Mouse (Mus musculus) cerebellum, adult (tissue): ENCODE data around the gene Ctf2.

ENCODE experiments used
- ATAC-seq: cut with Nextera tagmentation; 2 replicates; pipeline ENCODE4 v1.9.2; 2017; ENCODE audit warnings: mild to moderate bottlenecking, moderate library complexity, mixed read lengths; ENCODE audit not compliant: insufficient number of reproducible peaks, low FRiP score, low TSS enrichment

The Ctf2 gene

DNA sequence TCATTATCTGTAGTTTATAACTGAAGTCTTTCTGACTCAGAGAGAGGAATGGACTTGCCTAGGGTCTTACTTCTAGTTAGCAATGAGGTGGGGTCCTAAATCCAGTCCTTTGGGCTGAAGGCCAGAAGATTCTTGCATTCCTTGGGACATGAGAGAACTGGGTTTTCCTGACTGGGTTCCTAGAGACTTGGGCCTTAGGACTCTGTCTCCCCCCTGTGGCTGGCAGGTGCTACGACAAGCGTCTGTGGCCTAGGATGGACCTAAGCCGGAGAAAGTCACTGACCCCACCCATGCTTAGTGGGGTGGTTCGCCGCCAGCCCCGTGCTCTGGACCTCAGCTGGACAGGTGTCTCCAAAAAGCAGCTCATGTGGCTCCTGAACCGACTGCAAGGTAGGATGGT lies 29.1 kb upstream of the Ctf2 start:
- no peak; the same call in 1 of the 2 replicates for ATAC-seq

DNA sequence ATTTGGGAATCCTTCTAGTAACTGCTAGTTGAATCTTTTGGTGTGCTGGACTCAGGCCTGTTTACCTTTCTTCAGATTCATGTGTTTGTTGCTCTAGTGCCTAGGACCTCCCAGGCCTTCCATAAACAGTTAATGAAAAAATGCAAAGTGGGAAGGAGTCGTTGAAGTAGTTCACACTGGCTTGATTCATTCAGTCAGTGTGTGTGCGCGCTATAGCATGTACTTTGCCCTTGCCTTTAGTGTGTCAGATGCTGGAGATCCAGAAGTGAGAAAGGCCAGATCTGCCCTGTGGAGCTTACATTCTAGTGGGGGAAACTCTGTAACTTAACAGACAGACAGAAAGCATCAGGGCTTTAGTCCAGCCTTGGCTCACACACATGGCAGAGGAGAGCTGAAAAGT lies 28.5 kb upstream of the Ctf2 start:
- no peak for ATAC-seq

DNA sequence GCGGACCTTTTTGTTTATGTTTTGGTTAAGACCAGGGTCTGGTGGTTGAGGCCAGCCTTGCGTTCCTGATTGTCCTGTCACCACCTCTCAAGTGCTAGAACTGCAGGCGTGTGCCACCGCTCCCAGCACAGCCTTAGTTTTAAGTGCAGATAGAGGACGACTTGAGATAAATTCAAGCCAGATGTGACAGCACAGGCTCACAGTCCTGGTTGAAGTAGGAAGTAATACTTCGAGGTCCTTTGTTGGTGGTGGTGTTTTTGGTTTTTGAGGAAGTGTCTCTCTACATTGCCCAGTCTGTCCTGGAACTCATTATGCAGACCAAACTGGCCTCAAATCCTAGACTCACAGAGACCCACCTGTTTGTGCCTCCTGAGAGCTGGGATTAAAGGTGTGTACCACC lies 27.8 kb upstream of the Ctf2 start:
- no peak for ATAC-seq

DNA sequence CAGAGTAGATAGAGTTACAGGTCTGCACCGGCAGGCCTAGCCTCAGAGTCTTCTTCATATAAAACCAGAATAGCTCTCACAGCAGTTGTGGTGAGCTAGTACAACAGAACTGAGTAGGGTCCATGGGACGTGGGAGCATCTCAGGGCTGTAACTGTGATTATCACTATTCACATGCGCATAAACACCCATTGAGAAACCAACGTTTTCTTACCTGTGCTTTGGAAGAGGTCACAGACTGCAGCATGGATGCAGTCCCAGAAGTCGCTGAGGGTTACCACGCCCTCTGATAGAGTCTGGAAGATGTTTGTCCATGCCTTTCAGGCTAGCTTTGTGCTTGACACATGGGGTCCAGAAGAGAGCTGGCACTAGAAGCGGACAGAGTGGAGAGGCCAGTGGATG lies 21.8 kb upstream of the Ctf2 start:
- ATAC-seq: no peak

DNA sequence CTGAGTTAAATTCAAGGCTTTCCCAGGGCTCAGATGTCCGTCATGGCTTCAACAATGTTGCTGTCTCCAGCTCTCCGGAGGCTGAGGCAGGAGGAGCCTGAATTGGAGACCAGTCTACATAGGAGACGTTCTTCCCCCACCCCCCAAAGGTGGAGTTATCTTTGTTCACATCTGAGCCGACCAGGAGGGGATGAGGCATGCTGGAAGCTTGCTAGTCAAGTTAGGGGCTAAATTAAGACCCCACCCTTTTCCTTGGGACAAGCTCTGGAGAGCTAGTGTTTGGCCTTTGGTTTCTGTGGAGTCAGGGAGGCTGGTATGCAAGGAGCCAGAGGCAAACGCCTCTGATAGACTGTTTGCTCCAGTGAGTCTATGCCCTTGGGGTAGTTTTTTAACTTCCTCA lies 21.2 kb upstream of the Ctf2 start:
- no peak for ATAC-seq

DNA sequence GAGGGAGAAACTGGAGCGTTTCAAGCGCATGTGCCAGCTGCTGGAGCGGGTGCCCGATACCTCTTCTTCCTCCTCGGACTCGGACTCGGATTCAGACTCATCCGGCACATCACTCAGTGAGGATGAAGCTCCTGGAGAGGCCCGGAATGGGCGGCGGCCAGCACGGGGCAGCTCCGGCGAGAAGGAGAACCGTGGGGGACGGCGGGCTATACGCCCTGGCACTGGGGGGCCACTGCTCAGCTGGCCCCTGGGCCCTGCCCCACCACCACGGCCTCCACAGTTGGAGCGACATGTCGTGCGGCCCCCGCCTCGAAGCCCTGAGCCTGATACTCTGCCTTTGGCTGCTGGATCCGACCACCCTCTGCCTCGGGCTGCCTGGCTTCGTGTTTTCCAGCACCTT lies 20.1 kb upstream of the Ctf2 start:
- ATAC-seq: no peak

DNA sequence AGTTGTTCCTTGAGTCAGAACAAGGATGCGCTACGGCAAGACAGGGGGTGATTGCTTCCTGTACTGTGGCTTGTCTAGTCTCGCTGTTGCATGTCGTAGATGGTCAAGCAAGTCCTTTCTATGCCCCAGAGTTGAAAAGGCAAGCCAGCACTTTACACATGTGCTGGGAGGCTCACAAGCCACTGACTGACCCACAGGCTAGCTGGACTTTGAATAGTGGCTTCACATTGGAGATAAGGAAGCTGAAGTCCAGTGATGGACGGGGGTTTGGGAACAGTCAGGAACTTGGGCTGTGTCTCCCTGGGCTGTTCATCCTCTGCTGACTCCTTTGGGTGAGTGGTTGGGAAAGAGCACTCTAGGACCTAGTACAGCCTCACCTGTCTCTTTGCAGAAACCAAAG lies 19.7 kb upstream of the Ctf2 start:
- no peak for ATAC-seq

DNA sequence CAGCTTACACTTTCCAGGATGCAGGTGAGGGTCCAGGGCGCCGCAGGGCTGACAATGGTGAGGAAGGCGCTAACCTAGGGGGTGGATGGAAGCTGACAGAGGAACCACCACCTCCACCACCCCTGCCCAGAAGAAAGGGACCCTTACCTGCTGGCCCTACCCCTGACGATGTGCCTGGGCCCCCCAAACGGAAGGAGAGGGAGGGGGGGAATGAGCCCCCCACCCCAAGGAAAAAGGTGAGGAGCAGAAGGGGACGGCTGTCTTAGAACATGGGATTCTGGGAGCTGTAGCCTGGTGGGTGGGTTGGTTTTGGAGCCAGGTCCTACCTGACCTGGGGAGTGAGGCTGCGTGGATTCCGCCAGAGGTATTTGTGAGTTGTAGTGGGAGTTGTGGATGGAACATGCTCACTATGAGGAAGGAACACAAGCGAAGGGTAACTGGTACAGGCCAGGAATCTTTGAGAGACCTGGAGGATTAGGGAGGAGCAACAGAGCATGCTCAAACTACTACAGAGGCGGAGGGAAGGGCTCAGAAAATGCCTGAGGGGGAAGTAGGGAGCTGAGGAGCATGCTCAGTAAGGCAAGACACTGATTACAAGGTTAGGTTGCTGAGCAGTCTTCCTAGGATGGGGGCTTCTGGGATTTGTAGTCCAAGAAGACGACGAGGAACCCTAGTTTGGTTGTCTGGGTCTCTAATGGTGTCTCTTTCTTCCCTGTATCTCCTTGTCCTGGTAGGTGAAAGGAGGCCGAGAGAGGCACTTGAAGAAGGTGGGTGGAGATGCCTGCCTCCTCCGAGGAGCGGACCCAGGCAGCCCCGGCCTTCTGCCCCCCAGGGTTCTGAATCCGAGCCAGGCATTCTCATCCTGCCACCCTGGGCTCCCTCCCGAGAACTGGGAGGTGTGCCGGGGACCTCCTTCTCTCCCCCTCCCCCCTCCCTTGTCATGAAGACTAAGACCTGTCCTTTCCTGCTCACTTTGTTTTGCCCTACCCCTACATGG lies 18.5 kb upstream of the Ctf2 start:
- ATAC-seq: peak; percentile 59

DNA sequence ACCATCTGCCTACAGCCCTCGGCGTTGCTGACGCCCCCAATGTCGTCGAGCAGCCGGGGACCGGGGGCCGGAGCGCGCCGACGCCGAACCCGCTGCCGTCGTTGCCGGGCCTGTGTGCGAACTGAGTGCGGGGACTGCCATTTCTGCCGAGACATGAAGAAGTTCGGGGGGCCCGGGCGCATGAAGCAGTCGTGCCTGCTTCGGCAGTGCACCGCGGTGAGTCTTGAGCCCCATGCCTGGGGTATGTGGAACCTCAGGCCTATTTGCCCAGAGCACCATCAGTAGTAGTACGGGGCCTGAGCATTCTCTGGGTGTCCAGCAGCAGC lies 16.2 kb upstream of the Ctf2 start:
- no peak for ATAC-seq

DNA sequence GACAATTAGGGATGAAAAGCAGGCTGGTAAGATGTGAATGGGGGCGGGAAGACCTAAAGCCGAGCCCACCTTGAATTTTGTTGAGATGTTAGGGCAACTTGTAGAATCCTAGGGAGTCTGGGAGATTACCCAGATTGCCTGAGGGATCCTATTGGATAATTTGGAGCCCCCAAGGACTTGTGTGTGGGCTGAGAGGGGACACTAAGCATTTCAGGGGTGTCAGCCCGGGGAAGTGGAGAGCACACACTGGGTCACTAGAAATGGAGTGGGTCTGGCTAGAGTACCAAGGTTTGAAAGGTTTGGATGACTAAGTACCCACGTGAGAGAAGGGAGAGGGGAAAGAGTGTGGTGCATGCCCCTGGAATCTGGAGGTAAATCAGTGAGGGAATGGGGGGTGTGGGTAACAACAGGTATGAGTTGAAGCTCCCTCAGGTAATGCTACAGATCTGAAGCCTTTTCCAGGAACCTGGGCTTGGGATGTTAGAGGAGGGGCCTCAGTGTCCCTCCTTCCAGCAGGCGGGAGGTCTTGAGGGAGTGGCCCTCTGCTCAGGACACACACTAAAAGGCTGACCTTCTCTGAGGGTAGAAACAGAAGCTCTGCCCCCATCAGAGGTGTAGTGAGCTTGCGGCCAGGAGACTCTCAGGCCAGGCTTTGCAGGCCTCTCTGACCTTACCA lies 15.7 kb upstream of the Ctf2 start:
- ATAC-seq: no peak

DNA sequence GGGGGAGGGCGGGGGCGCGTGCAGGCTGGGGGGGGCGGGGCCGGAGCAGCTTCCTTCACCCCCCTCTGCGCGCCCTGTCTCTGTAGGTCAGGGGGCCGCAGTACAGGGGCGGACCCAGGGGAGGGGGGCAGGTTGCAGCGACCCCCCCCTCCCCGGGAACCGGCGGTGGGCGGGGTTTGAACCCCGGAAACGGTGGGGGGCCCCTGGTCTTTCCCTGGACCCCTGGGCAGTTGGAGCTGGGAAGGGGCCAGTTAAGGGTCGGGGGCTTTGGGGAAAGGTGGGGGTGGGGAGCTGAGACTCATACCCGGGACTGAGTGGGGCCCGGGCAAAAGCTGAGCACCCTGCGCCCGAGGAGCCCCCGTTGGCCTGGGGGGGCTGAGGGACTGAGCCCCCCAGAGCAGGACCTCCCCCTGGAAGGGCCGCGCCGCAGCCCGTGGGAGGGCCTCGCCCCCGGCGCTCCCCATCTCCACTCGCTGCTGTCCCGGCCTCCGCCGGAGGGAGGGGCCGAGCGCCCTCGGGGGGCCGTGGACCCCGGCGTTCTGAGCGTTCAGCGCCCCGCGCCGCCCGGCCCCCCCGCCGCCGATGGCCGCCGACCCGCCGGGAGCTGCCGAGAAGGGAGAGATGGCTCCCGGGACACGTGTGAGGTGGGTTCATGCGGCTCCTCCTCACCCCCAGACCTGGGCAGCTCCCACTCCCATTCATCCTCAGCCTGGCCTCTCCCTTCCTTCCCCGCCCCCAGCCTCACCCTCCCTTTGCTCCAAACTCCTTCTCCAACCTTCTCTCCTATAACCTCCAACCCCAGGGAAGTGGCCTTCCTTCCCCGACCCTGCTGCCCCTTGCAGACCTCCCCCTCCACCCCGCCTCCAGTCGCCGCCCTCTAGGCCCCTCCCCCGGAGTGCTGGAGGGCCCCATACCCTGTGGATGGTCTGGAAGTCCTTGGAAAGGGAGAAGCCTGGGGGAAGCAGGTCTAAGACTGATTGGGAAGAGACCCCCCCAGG lies 14.8 kb upstream of the Ctf2 start:
- ATAC-seq: no peak

DNA sequence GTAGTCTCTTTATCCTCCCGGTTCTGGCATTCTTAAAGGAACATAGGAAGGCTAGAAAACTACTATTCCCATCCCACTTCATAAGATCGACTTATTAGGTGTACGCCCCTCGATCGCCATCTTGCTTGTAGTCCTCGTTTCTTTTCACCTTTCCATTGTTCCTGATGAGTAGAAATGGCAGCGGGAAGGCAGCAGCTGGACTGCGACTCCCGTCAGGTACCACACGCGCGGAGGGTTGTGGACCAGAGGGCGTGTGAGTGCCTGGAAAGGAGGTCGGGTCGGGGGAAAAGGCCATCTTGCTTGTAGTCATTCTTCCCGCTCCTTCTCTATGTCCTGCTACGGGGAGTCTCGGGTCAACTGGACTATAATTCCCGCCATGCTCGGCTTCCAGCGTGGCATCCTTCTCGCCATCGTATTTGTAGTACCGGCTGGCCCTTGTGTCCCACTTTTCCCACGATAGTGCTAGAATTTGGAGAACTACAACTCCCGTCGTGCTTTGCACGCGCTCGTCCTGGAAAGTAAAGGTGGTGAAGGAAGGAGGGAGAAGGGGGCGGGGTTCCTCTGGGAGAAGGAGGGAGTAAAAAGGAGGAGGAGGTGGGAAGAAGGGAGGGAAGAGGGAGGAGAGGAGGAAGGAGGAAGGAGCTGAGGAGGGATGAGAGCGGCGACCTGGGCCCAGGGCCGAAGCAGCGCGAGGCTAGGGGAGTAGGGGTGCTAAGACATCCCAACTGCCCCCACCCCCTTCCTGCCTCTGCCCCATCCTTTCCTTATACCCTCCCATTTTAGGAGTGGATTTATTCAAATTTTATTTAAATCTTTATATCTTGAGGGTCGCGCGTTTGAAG lies 13.9 kb upstream of the Ctf2 start:
- ATAC-seq: peak; percentile 85

DNA sequence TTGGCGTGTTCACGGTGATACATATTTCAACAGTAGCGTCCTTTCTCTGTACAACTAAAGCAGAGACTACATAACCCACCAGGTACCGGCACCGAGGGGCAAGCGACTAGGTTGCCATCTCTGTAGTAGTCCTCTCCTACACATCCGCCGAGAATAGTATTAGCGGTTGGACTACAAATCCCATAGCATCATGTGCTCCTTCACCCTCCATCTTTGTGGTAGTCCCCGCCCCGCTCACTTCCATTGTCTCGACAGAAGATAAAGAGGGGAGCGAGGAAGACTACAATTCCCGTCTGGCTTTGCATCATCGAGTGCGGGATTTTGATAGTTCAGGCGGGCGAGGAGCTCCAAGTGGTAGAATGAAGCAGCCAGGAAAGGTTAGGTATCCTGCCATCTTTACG lies 13.3 kb upstream of the Ctf2 start:
- ATAC-seq: peak; percentile 79; the same call in 1 of the 2 replicates

DNA sequence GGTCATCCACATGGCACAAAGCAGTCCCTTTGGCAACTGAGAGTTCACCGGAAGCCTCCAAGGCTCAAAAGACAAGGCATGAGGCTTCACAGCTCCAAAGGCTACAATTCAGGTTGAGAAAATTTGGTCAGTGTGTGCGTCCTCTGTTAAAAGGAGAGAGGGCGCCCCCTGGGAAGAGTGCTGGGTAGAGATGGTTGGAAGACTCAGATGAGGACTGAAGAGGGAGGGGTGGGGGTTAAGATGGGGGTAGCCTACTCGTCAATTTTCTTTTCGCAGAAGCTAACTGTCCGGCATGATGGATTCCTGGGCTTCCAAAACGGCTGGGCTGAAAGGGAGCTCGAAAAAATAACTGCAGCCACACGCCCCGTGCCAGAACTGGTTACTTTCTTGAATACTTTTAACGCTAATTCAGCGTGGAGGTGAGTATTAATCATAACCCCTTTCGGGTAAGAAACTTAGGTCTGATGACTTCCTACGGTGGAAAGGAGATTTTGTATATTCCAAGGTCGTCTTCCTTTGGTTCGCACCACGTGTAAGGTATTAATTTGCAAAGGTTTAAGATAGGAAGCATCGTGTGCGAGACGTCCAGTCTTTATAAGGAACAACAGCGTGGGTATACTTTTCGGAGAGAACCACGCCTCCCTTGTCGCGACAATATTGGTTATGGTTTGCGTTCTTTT lies 12.5 kb upstream of the Ctf2 start, which contains the start of gene Fbxl19:
Gene Fbxl19 (plus strand): TSS at position 178 of the 680 bp plus-strand sequence.
- no peak for ATAC-seq

DNA sequence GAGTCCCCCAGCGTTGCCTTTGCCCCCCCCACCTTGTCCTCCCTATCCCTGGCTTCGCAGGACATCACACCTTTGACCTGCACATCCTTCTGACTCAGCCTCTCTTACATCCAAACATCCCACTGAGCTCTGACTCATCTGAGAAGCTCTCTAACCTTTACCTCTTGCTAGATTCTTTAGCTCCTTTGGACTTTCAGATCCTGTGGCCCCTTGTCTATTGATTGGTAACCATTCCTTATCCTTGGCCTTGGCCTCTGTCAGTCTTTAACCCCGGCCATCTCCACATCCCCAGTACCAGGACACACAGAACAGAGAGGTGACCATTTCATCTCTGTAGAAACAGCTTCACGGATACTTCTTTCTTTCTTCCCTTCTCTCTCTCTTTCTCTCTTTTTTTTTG lies 1.8 kb downstream of the Ctf2 start:
- no peak for ATAC-seq

DNA sequence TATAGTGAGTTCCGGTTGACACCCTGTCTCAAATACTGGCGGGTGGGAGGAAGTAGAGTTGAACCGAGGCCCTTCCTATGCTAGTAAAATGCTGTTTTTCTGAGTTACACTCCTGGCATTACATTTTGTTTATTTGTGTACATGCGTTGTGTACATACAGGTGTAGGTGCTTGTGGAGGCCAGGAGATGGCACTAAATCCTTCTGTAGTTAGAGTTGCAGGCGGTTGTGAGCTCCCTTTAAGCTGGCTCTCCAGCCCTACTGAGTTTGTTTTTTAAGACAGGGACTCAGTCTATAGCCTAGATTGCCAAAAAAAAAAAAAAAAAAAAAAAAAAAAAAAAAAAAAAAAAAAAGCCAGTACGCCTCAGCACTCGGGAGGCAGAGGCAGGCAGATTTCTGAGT lies 4.1 kb downstream of the Ctf2 start:
- ATAC-seq: no peak

DNA sequence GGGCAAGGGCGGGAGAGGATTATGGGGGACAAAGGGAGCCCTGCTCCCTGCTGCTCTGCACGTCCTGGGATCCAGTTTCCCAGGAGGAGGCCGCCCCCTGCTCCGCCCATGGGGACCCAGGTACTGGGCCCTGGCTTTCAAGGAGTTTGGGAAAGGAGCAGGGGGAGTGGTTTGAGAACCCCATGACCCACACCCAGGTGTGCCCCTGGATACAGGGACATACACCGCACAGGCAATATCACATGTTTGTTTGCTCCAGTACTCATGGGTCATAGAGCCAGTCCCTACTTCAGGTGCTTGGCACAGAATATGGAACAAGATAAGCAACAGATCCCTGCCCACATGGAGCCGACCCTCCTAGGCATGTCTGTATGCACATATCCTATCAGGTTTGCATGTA lies 6.0 kb downstream of the Ctf2 start:
- no peak for ATAC-seq

DNA sequence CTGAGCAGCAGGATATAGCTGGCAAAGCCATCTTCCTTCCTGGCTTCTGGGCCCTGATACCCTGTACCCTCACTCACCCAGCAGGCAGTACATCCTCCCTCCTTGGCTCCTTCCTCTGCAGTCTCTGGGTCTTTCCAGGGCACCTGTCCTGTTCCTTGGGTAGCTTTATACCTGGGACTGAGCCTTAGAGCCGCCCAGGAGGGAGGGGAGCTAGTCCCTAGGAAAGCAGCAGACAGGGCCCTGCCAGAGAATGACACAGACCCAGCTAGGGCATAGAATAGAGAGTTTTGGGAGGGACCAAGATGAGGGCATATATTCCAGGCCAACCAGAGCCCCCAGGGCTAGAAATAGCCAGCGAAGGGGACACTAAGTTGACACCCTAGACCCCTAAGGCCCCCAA lies 6.5 kb downstream of the Ctf2 start:
- no peak for ATAC-seq

DNA sequence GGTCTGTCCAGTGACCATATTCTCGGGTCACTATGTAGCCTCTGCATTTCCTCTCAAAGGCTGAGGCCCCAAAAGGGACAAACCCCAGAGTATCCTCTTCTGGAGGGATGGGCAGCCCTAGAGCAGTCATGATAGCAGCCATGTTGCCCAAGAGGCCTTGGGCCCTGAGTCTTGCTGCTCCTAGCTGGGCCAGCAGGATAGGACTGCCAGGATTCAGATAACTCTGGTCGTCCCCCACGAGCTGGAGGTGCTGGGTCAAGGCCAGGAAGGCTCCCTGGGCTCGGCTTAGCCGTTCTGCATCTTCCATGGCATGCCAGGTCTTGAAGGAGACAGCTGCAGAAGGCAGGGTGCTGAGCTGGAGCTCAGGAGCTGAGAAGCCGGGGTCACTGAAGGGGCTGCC lies 12.7 kb downstream of the Ctf2 start:
- no peak for ATAC-seq
